Mouse (Mus musculus) gastrocnemius, postnatal 25 days (tissue): ENCODE data around the gene Gm10972. TPM values are rescaled to one million over a fixed set of nuclear protein-coding genes. Genes with fewer than 3 reads are reported as not detected.
"Not testable (repeated sequence)": the region's sequence is repeated elsewhere in the genome, so short reads cannot be mapped to it uniquely, and the experiment has no call there.

ENCODE experiments used
- DNase-seq: peaks from one replicate; pipeline ENCODE4 v3.0.0; 2022
- total RNA-seq, 2 experiments: library from RNA; stranded (reverse); gene quantifications; 1 replicate in 1 of 2; 2 replicates in 1 of 2; pipeline ENCODE4 v1.2.3; 2021

The Gm10972 gene
- total RNA-seq, 2 experiments from 2014 or later: not detected

GRCm38 (mm10) chr3:94659142-94659748 is 16.3 kb downstream of the Gm10972 start:
- DNase-seq: not testable (repeated sequence)

DNA sequence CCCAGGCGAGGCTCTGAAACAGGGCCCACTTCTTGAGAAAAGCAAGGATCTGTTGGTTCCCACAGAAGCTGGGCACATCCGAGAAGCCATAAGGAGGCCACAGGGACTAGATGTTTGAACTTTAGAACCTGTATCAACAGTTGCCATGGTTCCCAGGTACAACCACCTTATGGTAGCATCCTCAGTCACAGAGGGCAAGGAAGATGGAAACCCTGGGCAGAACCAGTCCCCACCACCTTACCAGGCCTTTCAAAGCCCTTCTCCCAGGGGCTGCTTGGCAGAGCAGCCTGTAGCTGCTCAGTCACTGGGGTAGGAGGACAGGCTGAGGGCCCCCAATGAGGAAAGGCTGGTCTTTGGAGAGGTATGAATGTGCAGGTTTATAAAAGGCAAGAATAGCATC is 17.9 kb downstream of the Gm10972 start:
- not testable (repeated sequence) for DNase-seq

DNA sequence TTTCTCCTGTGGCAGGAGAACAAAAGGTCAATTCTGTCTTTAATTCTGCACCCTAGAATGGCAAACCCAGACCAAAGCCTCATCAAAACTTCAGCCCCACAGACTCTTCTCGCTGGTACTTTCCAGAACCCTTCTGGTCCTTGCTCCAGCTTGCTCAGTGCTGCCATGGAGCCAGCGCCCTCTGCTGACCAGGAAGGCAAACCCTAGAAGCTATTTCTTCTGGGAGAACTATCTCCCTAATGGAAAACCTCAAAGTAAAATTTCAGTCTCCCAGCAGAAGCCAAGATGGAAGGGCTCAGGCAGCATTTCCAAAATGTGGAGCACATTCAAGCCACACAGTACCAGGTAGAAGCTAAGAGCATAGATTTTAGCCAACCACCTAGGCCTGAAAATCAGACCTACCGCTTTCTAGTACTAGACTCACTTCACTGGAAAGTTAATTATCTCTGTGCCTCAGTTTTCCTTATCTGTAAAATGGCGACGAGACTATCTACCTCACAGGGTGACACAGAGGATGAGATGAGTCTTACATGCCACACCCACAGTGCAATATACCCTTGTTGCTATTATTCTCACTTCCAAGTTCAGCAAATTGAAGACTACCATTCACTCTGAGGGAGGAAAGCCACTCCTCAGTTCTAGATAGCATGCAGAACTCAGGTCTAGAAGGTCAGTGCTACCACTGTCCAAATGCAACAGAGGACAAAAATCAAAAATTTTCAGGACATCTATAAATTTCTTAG is 22.3 kb downstream of the Gm10972 start:
- not testable (repeated sequence) for DNase-seq

- not testable (repeated sequence) for DNase-seq
Observed at GRCm38 (mm10) chr3:94665896-94666295, 23.0 kb downstream of the Gm10972 start.

- not testable (repeated sequence) for DNase-seq
Observed at GRCm38 (mm10) chr3:94675101-94675500, 32.2 kb downstream of the Gm10972 start.

DNA sequence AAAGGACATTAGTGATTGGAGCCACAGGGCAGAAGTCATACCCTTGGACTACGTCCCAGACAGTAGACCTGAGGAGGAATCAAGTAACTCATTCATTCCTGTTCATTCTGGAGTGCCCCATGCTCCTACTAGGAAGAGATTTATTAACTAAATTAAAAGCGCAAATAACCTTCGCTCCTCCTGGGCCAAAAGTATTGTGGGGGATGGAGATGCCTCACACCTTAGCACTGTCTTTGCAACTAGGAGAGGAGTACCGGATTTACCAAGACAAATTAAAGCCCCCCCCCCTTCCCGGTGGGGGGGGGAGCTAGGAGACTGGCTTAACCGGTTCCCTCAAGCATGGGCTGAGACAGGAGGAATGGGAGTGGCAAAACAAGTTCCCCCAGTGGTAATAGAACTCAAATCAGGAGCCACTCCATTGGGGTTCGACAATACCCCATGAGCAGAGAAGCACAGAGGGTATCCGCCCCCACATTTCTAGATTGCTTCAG is 36.5 kb downstream of the Gm10972 start:
- no peak for DNase-seq

- DNase-seq: not testable (repeated sequence)
Observed at GRCm38 (mm10) chr3:94680032-94680431, 37.1 kb downstream of the Gm10972 start.

- no peak for DNase-seq
Observed at GRCm38 (mm10) chr3:94680783-94681182, 37.9 kb downstream of the Gm10972 start.

DNA sequence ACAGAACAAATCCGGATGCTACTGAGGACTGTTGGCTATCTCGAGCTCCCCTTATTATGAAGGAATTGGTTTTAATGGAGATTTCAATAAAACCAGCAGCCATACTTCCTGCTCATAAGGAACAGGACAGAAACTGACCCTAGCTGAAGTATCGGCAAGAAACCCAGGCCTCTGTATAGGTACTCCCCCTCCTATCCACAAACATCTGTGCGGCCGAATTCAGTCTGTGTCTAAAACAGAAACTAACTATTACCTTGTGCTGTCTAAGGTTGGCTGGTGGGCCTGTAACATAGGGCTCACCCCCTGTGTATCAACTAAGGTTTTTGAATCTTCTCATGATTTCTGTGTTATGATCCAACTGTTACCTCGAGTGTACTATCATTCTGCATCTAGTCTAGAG is 40.7 kb downstream of the Gm10972 start:
- no peak for DNase-seq

DNA sequence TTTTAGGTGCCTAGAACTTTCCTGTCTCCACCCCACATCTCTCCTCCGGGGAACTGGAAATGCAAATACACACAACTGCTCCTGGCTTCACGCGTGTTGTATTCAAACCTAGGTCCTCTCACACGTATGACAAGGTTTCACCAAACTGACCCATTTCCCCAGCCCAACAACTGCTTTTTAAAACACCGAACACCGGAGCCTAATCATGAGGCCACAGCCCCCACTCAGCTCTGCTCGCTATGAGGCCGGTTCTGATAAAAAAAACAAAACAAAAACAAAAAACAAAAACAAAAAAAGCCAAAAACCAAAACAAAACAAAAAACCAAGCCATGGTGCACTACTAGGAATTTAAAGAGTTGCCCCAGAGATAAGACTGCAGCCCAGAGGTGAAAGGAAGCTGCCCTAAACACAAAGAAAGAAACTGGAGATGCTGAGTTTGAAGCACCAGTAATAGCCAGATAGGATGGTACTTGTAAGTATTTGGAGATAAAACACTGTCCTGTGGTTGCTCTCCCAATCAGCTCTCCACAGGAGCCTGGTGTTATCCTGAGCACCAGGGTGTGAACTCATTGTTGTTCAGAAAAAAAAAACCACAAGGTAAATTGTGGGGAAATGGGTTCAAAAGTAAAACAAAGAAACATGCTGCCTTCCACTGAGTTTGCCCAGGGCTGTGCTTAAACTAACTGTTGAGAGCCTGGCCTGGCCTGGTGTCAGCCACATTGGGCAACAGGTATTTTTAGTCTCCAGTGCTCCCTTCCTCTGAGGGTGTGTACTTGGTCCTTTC is 43.3 kb downstream of the Gm10972 start:
- not testable (repeated sequence) for DNase-seq

DNA sequence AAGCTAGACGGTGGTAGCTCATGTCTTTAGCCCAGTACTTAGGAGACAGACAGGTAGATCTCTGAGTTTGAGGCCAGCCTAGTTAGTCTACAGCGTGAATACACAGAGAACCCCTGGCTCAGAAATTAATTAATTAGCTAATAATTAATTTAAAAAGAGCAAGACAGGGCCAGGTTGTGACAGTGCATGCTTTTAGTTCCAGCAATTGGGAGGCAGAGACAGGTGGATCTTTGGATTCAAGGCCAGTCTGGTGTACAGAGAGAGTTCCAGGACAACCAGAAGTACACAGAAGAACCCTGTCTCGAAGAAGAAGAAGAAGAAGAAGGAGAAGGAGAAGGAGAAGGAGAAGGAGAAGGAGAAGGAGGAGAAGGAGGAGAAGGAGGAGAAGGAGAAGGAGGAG is 45.8 kb downstream of the Gm10972 start:
- DNase-seq: not testable (repeated sequence)

- DNase-seq: not testable (repeated sequence)
Observed at GRCm38 (mm10) chr3:94689195-94689594, 46.3 kb downstream of the Gm10972 start.

DNA sequence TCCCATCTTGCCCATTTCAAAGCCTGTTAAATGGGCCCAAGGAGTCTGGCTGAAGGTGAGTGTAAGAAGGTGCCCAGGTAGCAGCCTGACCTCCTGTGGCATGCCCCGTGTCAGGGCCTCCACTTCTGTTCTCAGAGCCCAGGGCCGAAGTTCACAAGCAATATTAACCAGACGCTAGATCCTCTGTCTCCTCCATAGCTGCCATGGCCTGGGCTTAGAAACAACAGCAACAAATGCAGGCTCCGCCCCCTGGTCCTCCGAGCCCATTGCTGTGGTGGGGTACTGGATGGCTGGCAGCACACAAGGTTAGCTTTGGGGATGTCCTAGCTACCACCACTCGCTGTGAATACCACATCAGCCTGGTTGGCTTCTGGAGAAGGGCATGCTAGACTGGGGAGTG is 47.2 kb downstream of the Gm10972 start:
- not testable (repeated sequence) for DNase-seq

GRCm38 (mm10) chr3:94690616-94691247 is 47.8 kb downstream of the Gm10972 start:
- no peak for DNase-seq

DNA sequence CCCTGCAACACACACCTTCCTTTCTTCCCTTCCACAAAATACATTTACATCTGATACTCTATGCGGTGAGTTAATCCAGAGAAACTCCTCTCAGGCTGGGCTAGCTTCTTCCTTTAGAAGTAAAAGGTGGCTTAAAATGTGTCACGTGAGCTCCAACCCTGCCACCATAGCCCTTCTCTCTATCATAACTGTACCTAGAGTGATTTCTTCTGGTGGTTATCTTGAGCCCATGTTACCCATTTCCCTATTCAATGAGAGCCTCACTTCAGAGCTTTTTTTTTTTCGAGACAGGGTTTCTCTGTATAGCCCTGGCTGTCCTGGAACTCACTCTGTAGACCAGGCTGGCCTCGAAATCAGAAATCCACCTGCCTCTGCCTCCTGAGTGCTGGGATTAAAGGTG is 48.8 kb downstream of the Gm10972 start:
- not testable (repeated sequence) for DNase-seq

Other genes starting within 250 kb of the Gm10972 start
- gene Lingo4, start 244.6 kb upstream of the Gm10972 start, total RNA-seq: under 1 TPM; 0.11 to 0.13 TPM
- 1 to 10 TPM; 1.5 to 2.0 TPM for gene Tdrkh, start 229.8 kb upstream of the Gm10972 start, total RNA-seq
- 10 to 100 TPM; 35.6 to 39.1 TPM for gene Mrpl9, start 199.8 kb upstream of the Gm10972 start, total RNA-seq
- not detected for gene Oaz3, start 199.2 kb upstream of the Gm10972 start, total RNA-seq
- not detected for gene Celf3, start 164.8 kb upstream of the Gm10972 start, total RNA-seq
- 1 to 10 TPM; 4.6 to 4.9 TPM for gene Riiad1, start 162.8 kb upstream of the Gm10972 start, total RNA-seq
- gene Snx27, start 60.4 kb upstream of the Gm10972 start, total RNA-seq: 10 to 100 TPM; 25.6 to 27.1 TPM
- gene Tuft1, start 15.8 kb downstream of the Gm10972 start, total RNA-seq: under 1 TPM; 0.59 to 0.87 TPM
- 1 to 10 TPM; 1.5 to 2.8 TPM for gene Selenbp2, start 50.4 kb downstream of the Gm10972 start, total RNA-seq
- gene Cgn, start 143.4 kb downstream of the Gm10972 start, total RNA-seq: not detected
- gene Pogz, start 194.5 kb downstream of the Gm10972 start, total RNA-seq: 10 to 100 TPM; 13.3 to 13.4 TPM
- gene Psmb4, start 243.8 kb downstream of the Gm10972 start, total RNA-seq: 100 to 1,000 TPM; 172 to 192 TPM